Mouse (Mus musculus) brain, embryonic 18.5 days (tissue): Measurements from ENCODE around the gene Zfp704.

Experiments used
- DNase-seq: peaks from one replicate; pipeline ENCODE4 v3.0.0-alpha.2; 2012; ENCODE audit warnings: low read depth, low spot score

Zfp704 gene

GRCm38 (mm10) chr3:9518936-9519335, 90.9 kb downstream of the Zfp704 start:
- DNase-seq, result no peak

DNA sequence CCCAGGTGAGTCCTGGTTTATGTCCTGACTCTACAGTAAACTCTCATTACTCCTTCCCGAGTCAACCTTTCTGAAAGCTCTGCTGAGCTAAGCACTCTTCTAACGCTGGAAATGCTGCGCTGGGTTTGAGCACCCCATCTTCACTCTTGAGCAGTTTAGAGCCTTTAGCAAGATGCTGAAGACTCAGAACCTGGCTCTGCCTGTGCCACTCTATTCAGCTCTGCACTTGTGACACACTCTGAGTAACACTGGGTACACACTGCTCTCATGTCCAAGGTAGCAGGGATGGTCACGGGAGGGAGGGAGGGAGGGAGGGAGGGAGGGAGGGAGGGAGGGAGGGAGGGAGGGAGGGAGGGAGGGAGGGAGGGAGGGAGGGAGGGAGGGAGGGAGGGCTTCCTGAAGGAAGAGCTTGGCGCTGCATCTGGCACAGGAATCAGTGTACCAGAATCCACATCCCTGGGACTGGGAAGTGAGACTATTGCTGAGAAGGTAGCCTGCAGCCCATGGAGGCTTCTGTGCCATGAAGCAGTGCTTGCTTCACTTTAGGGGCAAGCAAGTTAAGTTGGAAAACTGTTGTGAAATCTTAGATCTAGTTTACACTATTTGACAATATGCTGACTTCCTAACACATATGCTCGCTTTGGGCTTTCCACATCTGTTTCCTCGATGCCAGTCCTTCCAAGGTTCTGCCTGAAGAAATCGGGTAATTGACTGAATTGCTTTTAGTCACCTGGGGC, 93.6 kb downstream of the Zfp704 start:
- no peak for DNase-seq

- no peak for DNase-seq
These were observed 94.4 kb downstream of the Zfp704 start for GRCm38 (mm10) chr3:9515527-9515926.

GRCm38 (mm10) chr3:9513703-9514110, 96.2 kb downstream of the Zfp704 start:
- DNase-seq, result no peak

- DNase-seq, result no peak
These were observed 97.7 kb downstream of the Zfp704 start for GRCm38 (mm10) chr3:9512199-9512598.

DNA sequence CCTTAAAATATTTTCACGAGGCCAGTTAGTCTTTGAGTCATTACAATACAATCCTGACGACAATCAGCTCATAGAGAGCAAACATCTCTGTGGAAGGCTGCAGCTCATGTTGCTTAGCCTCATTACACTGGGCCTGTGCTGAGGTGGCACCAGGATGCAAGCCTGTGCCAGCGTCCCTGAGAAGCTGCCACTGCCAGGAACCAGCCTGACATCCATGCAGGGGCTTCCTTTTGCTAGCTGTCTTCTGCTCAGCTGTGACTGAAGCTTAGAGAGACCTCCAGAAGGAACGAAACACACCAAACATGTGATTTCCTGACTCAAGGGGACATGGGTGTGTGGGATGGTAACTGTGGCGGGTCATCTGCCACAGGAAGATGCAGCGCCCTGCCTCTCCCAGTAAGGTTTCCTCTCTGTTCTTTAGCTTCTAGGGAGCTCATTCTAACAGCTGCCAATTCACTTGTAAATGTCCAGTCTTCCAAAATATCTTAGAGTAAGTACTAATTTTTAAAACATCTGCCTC, 104.1 kb downstream of the Zfp704 start:
- no peak for DNase-seq

DNA sequence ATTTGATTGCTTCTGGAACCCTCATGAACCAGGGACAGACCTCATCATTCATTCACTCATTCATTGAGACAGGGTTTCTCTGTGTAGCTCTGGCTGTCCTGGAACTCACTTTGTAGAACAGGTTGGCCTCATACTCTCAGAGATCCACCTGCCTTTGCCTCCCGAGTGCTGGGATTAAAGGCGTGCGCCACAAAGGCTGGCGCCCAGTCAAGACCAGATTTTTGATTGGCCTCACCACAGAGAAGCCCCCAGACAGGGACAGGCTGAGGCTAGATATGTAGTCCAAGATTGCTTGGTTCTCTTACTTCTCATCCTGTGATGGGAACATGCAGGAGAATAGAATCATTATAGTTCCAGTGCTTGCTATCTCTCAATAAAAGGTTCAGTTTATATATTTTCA, 105.5 kb downstream of the Zfp704 start:
- DNase-seq, result no peak

DNA sequence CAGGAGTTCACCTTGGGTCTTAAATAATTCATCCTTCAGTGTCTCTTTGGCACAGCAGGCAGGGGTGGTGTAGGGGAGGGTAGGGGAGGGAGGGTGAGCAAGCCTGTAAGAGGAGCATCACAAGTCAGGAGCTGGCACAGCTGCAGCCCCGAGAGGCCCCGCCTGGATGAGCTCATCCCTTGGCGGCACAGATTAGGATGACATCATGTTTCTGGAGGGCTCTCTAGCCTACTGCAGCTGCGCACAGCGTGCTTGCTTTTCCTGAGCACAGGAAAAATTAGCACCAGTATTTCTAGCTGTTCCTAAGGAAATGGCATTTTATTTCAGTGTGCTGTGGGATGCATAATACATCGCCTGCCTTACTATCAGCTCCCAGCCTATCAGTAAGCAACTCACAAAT, 109.2 kb downstream of the Zfp704 start:
- peak; percentile 89 for DNase-seq

- no peak for DNase-seq
These were observed 109.8 kb downstream of the Zfp704 start for GRCm38 (mm10) chr3:9499994-9500553.

GRCm38 (mm10) chr3:9499489-9499888, 110.4 kb downstream of the Zfp704 start:
- no peak for DNase-seq

GRCm38 (mm10) chr3:9497260-9497659, 112.6 kb downstream of the Zfp704 start:
- no peak for DNase-seq

GRCm38 (mm10) chr3:9491766-9492283, 118.1 kb downstream of the Zfp704 start:
- no peak for DNase-seq

DNA sequence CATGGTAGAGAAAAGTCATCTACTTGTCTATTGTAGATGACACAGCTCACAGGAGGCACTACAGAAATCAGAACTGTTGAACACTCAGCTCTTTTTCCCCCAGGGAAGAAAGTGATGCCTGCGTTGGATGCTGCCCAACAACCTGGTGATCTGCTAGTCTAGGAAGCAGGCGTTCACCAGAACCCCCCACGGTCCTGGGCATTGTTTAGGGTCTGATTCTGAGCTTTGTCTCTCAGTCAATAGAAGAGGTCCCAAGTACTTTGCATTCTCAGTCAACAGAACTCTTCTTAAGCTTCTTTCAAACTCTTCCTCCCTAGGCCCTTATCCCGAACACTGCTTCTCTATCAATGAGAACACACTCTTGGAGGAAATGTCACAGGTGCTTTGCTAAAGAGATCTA, 122.2 kb downstream of the Zfp704 start:
- DNase-seq, result no peak

DNA sequence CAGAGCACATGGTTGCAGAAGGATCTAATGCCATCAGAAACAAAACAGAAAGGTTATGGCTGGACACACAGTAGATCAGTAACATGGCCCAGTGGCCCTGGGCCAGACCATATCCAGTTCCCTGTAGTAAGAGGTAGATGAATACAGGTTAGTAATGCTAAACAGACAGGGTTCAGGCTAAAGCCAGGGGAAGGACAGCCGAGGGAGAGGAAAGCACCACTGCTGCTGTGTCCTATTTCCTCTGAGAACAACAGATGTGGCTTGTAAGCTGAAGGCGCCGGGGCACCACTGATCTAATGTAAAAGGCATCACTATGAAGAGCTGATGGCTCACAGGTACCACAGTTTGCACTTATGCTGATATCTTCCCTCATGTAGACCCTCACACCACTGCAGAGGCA, 124.4 kb downstream of the Zfp704 start:
- DNase-seq, result no peak

- no peak for DNase-seq
These were observed 127.9 kb downstream of the Zfp704 start for GRCm38 (mm10) chr3:9481956-9482355.

- no peak for DNase-seq
These were observed 128.5 kb downstream of the Zfp704 start for GRCm38 (mm10) chr3:9481358-9481757.

DNA sequence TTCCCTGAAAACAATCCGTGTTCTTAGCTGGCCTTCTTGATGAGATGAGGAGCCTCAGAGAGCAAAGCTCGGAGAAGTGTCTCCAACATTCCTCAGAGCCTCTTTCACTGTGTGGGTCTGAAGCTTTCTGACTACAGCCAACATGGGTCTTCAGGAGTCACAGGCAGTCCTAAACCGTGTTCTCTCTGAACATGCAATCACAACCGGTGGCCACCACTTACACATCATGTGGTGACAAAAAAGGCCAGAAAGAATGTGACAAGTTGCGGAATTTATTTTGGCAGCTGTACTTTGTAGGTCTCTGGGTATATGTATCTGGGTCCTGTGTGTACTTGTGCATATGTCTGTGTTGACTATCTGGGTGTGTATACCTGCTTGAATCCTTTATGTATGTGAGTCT, 128.9 kb downstream of the Zfp704 start:
- DNase-seq, result no peak

GRCm38 (mm10) chr3:9477386-9477785, 132.5 kb downstream of the Zfp704 start:
- no peak for DNase-seq

DNA sequence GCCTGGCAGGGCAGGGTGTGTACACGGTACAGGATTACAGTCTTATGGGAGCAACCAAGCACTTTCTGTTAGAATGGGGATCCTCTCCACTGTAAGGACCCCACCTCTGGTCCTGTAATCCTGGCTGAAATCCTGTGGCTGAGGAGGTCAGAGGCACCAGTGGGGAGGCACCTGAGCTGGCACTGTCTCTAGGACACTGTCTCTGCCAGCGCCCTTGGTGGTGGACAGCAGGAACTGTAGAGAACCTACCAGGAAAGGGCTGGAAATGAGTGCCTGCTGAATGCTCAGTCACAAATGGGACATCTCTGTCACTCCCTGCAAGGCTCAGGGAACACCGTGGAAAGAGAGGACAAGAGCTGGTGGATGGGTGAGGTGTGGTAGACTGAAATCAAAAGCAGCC, 133.5 kb downstream of the Zfp704 start:
- no peak for DNase-seq

GRCm38 (mm10) chr3:9475501-9475900, 134.4 kb downstream of the Zfp704 start:
- DNase-seq, result no peak

DNA sequence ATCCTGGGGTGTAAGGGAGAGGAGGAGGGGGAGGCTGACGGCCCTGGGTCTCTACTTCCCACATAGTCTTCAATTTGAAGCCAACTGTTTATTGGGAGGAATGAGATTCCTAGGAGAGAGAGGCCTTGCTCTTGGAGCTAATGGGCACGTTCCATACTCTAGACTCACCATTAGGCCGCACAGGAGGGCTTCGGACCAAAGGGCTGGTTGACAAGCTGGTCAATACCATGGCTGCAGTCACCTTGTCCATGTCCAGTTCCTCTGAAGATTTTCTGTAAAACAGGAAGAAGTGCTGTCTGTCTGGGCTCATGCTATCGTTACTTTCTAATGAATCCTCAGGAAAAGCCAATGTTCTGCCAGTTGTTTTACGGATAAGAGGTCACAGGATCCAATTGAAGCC, 135.6 kb downstream of the Zfp704 start:
- DNase-seq, result no peak

DNA sequence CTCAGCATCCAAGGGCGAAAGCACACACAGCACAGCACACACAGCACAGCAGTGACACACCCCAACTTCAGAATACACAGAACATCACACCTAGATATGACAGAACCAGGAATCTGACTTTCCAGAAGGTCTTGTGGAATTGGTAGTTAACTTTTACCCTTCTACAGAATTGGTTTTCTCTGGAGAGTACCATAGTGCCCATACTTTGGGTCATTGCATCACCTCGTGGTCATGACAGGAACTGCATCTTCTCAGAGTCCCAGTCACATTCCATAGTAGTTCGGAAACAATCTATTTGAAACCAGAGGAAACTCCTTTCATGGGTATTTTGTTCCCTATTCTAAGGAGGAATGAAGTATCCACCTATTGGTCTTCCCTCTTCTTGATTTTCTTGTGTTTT, 143.6 kb downstream of the Zfp704 start:
- peak; percentile 16 for DNase-seq

DNA sequence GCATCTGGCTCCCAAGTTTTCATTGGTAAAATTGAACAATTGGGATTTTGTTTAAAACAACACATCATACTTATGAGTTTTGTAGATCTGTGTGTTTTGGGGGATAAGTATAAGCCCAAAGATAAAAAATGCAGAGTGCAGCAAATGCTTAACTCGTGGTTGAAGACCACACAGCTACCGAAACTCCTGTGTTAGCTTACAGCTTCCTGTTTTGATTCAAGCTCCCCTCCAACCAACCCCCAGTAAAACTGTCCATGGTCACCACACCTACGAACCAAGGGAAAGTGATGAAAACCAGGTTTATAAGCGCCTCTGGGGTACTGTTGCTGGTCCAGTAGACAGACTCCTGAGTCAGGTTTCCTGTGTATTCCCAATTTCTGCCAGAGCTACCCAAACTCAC, 144.2 kb downstream of the Zfp704 start:
- no peak for DNase-seq
